Mouse (Mus musculus) adrenal gland, postnatal 14 days (tissue): Measurements from ENCODE around the gene Gm20388. TPM values are rescaled to one million over a fixed set of nuclear protein-coding genes. Genes with fewer than 3 reads are reported as not detected.
A peak's percentile ranks its signal among the peaks of the same experiment; 100 is the strongest.

ENCODE experiments used
- DNase-seq: peaks from one replicate; pipeline ENCODE4 v3.0.0; 2021; ENCODE audit warnings: mixed read lengths
- total RNA-seq: library from RNA; stranded (reverse); gene quantifications from 2 replicates; pipeline ENCODE4 v1.2.3, GENCODE M21; 2021

The Gm20388 gene
- total RNA-seq, 1 experiment from 2014 or later = 17.6 TPM

GRCm38 (mm10) chr8:122585411-122585891, 2674.8 kb downstream of the Gm20388 start:
- peak; percentile 46 for DNase-seq

GRCm38 (mm10) chr8:122586171-122586570, 2675.5 kb downstream of the Gm20388 start:
- DNase-seq = no peak

- no peak for DNase-seq
Measured at GRCm38 (mm10) chr8:122586749-122587148, 2676.1 kb downstream of the Gm20388 start.

- no peak for DNase-seq
Measured at GRCm38 (mm10) chr8:122593240-122593639, 2682.6 kb downstream of the Gm20388 start.

- DNase-seq = no peak
Measured at GRCm38 (mm10) chr8:122593783-122594507, 2683.3 kb downstream of the Gm20388 start.

- DNase-seq = no peak
Measured at GRCm38 (mm10) chr8:122596031-122596430, 2685.4 kb downstream of the Gm20388 start.

GRCm38 (mm10) chr8:122600666-122601065, 2690.0 kb downstream of the Gm20388 start:
- DNase-seq = no peak

GRCm38 (mm10) chr8:122604640-122605039, 2694.0 kb downstream of the Gm20388 start:
- no peak for DNase-seq

- no peak for DNase-seq
Measured at GRCm38 (mm10) chr8:122605367-122605766, 2694.7 kb downstream of the Gm20388 start.

GRCm38 (mm10) chr8:122606810-122607209, 2696.2 kb downstream of the Gm20388 start:
- DNase-seq = no peak

GRCm38 (mm10) chr8:122610209-122610608, 2699.6 kb downstream of the Gm20388 start:
- no peak for DNase-seq

GRCm38 (mm10) chr8:122610612-122611277, 2700.1 kb downstream of the Gm20388 start:
- no peak for DNase-seq

GRCm38 (mm10) chr8:122611295-122612133, 2700.9 kb downstream of the Gm20388 start, which contains the start of the genes Galns and Trappc2l:
Gene Galns (minus strand): TSS chr8:122611463.
Gene Trappc2l (plus strand): TSS chr8:122611640.
- DNase-seq = peak; percentile 97

GRCm38 (mm10) chr8:122616181-122616905, 2705.7 kb downstream of the Gm20388 start:
- DNase-seq = no peak

GRCm38 (mm10) chr8:122617947-122618546, 2707.4 kb downstream of the Gm20388 start:
- DNase-seq = peak; percentile 91

- no peak for DNase-seq
Measured at GRCm38 (mm10) chr8:122618660-122619378, 2708.2 kb downstream of the Gm20388 start.

GRCm38 (mm10) chr8:122620446-122620845, 2709.8 kb downstream of the Gm20388 start:
- no peak for DNase-seq

GRCm38 (mm10) chr8:122622727-122623126, 2712.1 kb downstream of the Gm20388 start, which contains the start of gene Pabpn1l:
Gene Pabpn1l (minus strand): TSS chr8:122622739.
- DNase-seq = no peak

- no peak for DNase-seq
Measured at GRCm38 (mm10) chr8:122623844-122624642, 2713.4 kb downstream of the Gm20388 start.

- no peak for DNase-seq
Measured at GRCm38 (mm10) chr8:122624653-122625052, 2714.0 kb downstream of the Gm20388 start.
